Mouse (Mus musculus) midbrain, embryonic 13.5 days (tissue): ENCODE data around the gene Sec24d. TPM values are rescaled to one million over a fixed set of nuclear protein-coding genes. Genes with fewer than 3 reads are reported as not detected.

Experiments
- ATAC-seq: fragments of 200-750 bp; cut with Nextera tagmentation; 2 replicates; pipeline ENCODE4 v1.8.0; 2017; ENCODE audit warnings: mild to moderate bottlenecking, moderate TSS enrichment, moderate library complexity
- H3K27ac ChIP-seq: fragments of 300-500 bp; sonication (generic); 2 replicates; pipeline ENCODE4 v1.5.1; 2015; ENCODE audit warnings: inconsistent platforms, mild to moderate bottlenecking, moderate library complexity
- H3K27me3 ChIP-seq: fragments of 300-500 bp; sonication (generic); 2 replicates; pipeline ENCODE4 v1.6.1; 2015; ENCODE audit warnings: mild to moderate bottlenecking, inconsistent platforms
- H3K36me3 ChIP-seq: fragments of 300-500 bp; sonication (generic); 2 replicates; pipeline ENCODE4 v1.6.1; 2015; ENCODE audit warnings: mild to moderate bottlenecking, inconsistent platforms
- H3K4me1 ChIP-seq: fragments of 300-500 bp; sonication (generic); replicated peaks from 2 replicates; pipeline ENCODE4 v1.6.1; 2015; ENCODE audit warnings: inconsistent platforms
- H3K4me2 ChIP-seq: fragments of 300-500 bp; sonication (generic); replicated peaks from 2 replicates; pipeline ENCODE4 v1.6.1; 2015; ENCODE audit warnings: moderate library complexity, mild to moderate bottlenecking, inconsistent platforms
- H3K4me3 ChIP-seq: fragments of 300-500 bp; sonication (generic); replicated peaks from 2 replicates; pipeline ENCODE4 v1.5.1; 2015; ENCODE audit warnings: mild to moderate bottlenecking, inconsistent platforms
- H3K9ac ChIP-seq: fragments of 300-500 bp; sonication (generic); replicated peaks from 2 replicates; pipeline ENCODE4 v1.6.1; 2015; ENCODE audit warnings: mild to moderate bottlenecking, inconsistent platforms
- H3K9me3 ChIP-seq: fragments of 300-500 bp; sonication (generic); 2 replicates; pipeline ENCODE4 v1.6.1; 2016; ENCODE audit warnings: mild to moderate bottlenecking, inconsistent platforms
- whole genome bisulfite sequencing: fragments of 180-500 bp; shearing (Covaris S2); methylation state at CpG from one replicate; pipeline ENCODE4 v1.1.7; 2015; 5-methylcytosine and 5-hydroxymethylcytosine counted together
- polyA plus RNA-seq: library from polyadenylated mRNA; unstranded; fragments of >200 nt; fragmentation: Nextera tagmentation; extraction: Ambion mirVana; gene quantifications from 2 replicates; pipeline ENCODE4 v1.2.1, GENCODE M21; 2015

The Sec24d gene
- polyA plus RNA-seq: 8.4 and 8.5 TPM in 2 replicates

- WGBS: 3% methylated on average over 67 of the region's 68 CpGs
- Histone ChIP-seq H3K4me3 (peak within 1 kb of the TSS; percentile 77), H3K4me2 (peak within 1 kb of the TSS; percentile 96), H3K27me3 (peaks cover 26% of the 10 kb centered on the region), H3K36me3 (no peaks in the 10 kb centered on the region), H3K4me1 (peaks cover 5% of the 10 kb centered on the region; the same call in 1 of the 2 replicates), H3K9ac (peak within 1 kb of the TSS; percentile 67), H3K9me3 (no peaks in the 10 kb centered on the region), H3K27ac (no peak within 1 kb of the TSS)
- ATAC-seq: peak; percentile 96
Measured at GRCm38 (mm10) chr3:123266753-123267651, at the start of gene Sec24d. Sec24d (plus strand) TSS chr3:123267455.

GRCm38 (mm10) chr3:123218646-123219045 is 48.6 kb upstream of the Sec24d start:
- Histone ChIP-seq H3K4me2 (no peak overlapping the region), H3K27me3 (no peaks in the 10 kb centered on the region), H3K4me3 (no peak overlapping the region), H3K9ac (no peak overlapping the region), H3K36me3 (no peaks in the 10 kb centered on the region), H3K9me3 (no peaks in the 10 kb centered on the region), H3K27ac (no peak overlapping the region), H3K4me1 (no peaks in the 10 kb centered on the region)
- WGBS: 64% methylated on average over 6 of the region's 6 CpGs
- ATAC-seq: no peak

GRCm38 (mm10) chr3:123227276-123227675 is 40.0 kb upstream of the Sec24d start:
- no peaks in the 10 kb centered on the region for H3K27me3 ChIP-seq
- H3K4me3 ChIP-seq: no peak overlapping the region
- H3K9me3 ChIP-seq: no peaks in the 10 kb centered on the region
- ATAC-seq: no peak
- H3K27ac ChIP-seq: no peak overlapping the region
- no peak overlapping the region for H3K9ac ChIP-seq
- H3K4me2 ChIP-seq: no peak overlapping the region
- WGBS: 91% methylated on average over 3 of the region's 3 CpGs
- no peaks in the 10 kb centered on the region for H3K36me3 ChIP-seq
- H3K4me1 ChIP-seq: no peaks in the 10 kb centered on the region

DNA sequence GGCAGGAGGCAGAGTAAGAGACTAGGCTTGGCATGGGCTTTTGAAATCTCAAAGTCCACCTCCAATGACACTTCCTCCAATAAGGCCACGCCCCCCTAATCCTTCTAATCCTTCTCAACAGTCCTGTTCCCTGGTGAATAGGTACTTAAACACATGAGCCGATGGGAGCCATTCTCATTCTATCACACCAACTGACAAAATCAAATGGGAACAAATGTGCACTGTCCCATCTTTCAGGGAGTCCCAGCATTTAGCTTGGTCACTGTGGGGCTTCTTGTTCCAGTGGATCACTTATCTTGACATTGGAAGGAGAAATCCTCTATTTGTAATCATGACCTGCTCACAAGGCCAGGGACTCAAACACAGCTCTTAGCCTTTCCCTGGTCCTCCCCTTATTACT is 35.6 kb upstream of the Sec24d start:
- Histone ChIP-seq H3K27me3 (peaks cover 13% of the 10 kb centered on the region; the same call in 1 of the 2 replicates), H3K9ac (no peak overlapping the region), H3K4me3 (no peak overlapping the region), H3K9me3 (no peaks in the 10 kb centered on the region), H3K36me3 (no peaks in the 10 kb centered on the region), H3K4me1 (peaks cover 11% of the 10 kb centered on the region), H3K4me2 (no peak overlapping the region), H3K27ac (no peak overlapping the region)
- 85% methylated on average over 2 of the region's 2 CpGs for WGBS
- no peak for ATAC-seq

- Histone ChIP-seq H3K9me3 (no peaks in the 10 kb centered on the region), H3K27me3 (peaks cover 17% of the 10 kb centered on the region), H3K27ac (no peak overlapping the region), H3K4me3 (no peak overlapping the region), H3K4me1 (peaks cover 11% of the 10 kb centered on the region), H3K36me3 (no peaks in the 10 kb centered on the region), H3K9ac (no peak overlapping the region), H3K4me2 (no peak overlapping the region)
- 46% methylated on average over 16 of the region's 16 CpGs for WGBS
- ATAC-seq: no peak
Measured at GRCm38 (mm10) chr3:123234191-123234836, 32.9 kb upstream of the Sec24d start.

- Histone ChIP-seq H3K4me2 (peak overlapping the region; percentile 88), H3K4me3 (peak overlapping the region; percentile 46), H3K27ac (no peak overlapping the region), H3K4me1 (peaks cover 11% of the 10 kb centered on the region), H3K9ac (peak overlapping the region; percentile 45; the same call in 1 of the 2 replicates), H3K9me3 (no peaks in the 10 kb centered on the region), H3K36me3 (no peaks in the 10 kb centered on the region), H3K27me3 (peaks cover 17% of the 10 kb centered on the region)
- ATAC-seq: peak; percentile 34; the same call in 1 of the 2 replicates
- 14% methylated on average over 7 of the region's 7 CpGs for WGBS
Measured at GRCm38 (mm10) chr3:123235495-123235894, 31.8 kb upstream of the Sec24d start.

DNA sequence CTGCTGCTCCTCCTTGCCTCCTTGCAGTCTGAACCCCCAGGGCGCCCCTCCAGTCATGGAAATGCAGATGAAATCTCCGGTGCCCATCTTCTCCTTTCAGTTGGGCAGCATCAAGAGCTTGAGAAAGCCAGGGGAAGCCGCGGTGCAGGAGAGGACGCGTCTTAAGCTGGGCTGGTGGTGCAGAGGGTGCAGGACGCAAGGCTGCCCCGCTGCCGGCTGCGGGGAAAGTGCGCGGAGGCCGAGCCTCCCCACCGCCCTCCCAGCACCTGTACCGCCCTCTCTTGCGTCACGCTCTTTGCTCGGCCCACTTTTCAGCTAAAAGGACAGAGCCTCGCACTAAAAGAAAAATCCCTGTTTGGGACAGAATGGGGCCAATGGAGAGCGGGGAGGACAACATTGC is 31.3 kb upstream of the Sec24d start, which contains the start of gene Synpo2:
Gene Synpo2 (minus strand): TSS at position 229 of the 400 bp plus-strand sequence.
- ATAC-seq: peak; percentile 89
- peaks cover 17% of the 10 kb centered on the region for H3K27me3 ChIP-seq
- H3K36me3 ChIP-seq: no peaks in the 10 kb centered on the region
- peak within 1 kb of the TSS; percentile 45; the same call in 1 of the 2 replicates for H3K9ac ChIP-seq
- H3K4me2 ChIP-seq: peak within 1 kb of the TSS; percentile 88
- H3K9me3 ChIP-seq: no peaks in the 10 kb centered on the region
- peak within 1 kb of the TSS; percentile 46 for H3K4me3 ChIP-seq
- 0% methylated on average over 20 of the region's 20 CpGs for WGBS
- H3K4me1 ChIP-seq: peaks cover 11% of the 10 kb centered on the region
- no peak within 1 kb of the TSS for H3K27ac ChIP-seq

GRCm38 (mm10) chr3:123237039-123237438 is 30.2 kb upstream of the Sec24d start:
- peaks cover 17% of the 10 kb centered on the region for H3K27me3 ChIP-seq
- H3K4me3 ChIP-seq: no peak overlapping the region
- H3K4me1 ChIP-seq: peaks cover 11% of the 10 kb centered on the region
- no peak for ATAC-seq
- H3K27ac ChIP-seq: no peak overlapping the region
- WGBS: 30% methylated on average over 7 of the region's 7 CpGs
- H3K9ac ChIP-seq: no peak overlapping the region
- no peak overlapping the region for H3K4me2 ChIP-seq
- no peaks in the 10 kb centered on the region for H3K9me3 ChIP-seq
- no peaks in the 10 kb centered on the region for H3K36me3 ChIP-seq

DNA sequence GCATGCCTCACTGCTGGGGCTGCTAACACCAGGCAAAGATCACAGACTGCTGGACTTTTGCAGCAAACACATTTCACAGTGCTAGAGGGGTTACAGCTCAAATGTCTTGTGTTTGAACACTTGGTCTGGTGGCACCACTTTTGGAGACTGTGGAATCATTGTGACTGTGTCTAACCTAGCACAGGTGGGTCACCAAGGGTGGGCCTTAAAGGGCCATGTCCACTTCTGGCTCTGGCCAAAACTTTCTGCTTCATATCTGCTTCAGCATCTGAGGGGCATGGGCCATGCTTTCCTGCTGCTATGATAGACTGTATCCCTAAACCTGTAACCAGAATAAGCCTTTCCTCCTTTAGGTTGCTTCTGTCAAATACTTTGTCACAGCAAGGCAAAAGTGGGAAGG is 29.8 kb upstream of the Sec24d start:
- H3K9ac ChIP-seq: no peak overlapping the region
- no peaks in the 10 kb centered on the region for H3K9me3 ChIP-seq
- H3K4me3 ChIP-seq: no peak overlapping the region
- no peak overlapping the region for H3K4me2 ChIP-seq
- H3K4me1 ChIP-seq: peaks cover 11% of the 10 kb centered on the region
- no peak overlapping the region for H3K27ac ChIP-seq
- peaks cover 17% of the 10 kb centered on the region for H3K27me3 ChIP-seq
- no peaks in the 10 kb centered on the region for H3K36me3 ChIP-seq
- ATAC-seq: no peak

GRCm38 (mm10) chr3:123244376-123244775 is 22.9 kb upstream of the Sec24d start:
- H3K4me3 ChIP-seq: no peak overlapping the region

DNA sequence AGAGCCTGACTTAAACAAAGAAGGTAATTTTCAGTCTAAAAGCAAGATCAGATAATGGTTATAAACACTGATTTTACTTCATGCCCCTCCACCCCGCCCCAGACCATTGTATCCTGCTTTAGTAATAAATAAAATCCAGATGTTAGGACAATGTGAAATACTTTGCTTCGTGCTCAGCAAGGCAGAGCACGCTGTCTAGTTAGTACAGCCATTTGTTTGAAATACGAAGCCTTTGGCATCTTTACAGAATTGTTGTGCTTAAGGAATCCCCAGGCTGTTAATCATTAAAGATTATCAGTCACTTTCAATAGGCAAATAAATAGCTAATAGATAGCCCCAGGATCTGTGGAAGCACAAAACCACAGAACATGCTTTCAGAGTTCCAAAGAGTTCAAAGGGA is 21.6 kb upstream of the Sec24d start:
- no peak overlapping the region for H3K4me2 ChIP-seq
- H3K4me1 ChIP-seq: no peaks in the 10 kb centered on the region
- H3K27ac ChIP-seq: no peak overlapping the region
- 71% methylated on average over 4 of the region's 4 CpGs for WGBS
- no peak overlapping the region for H3K4me3 ChIP-seq
- ATAC-seq: no peak
- H3K9ac ChIP-seq: no peak overlapping the region
- no peaks in the 10 kb centered on the region for H3K27me3 ChIP-seq
- H3K9me3 ChIP-seq: no peaks in the 10 kb centered on the region
- H3K36me3 ChIP-seq: no peaks in the 10 kb centered on the region

More at GRCm38 (mm10) chr3:123244376-123244775, 22.9 kb upstream of the Sec24d start:
- Histone ChIP-seq H3K27me3 (no peaks in the 10 kb centered on the region), H3K9ac (no peak overlapping the region), H3K27ac (no peak overlapping the region), H3K36me3 (no peaks in the 10 kb centered on the region), H3K4me1 (no peaks in the 10 kb centered on the region), H3K4me2 (no peak overlapping the region), H3K9me3 (no peaks in the 10 kb centered on the region)
- ATAC-seq: no peak
- WGBS: 64% methylated on average over 5 of the region's 5 CpGs
